Mouse (Mus musculus) ES-Bruce4 (cell line): ENCODE measurements at regions not wholly inside any gene's neighbourhood (a gene's known extent, or its start where the extent isn't known, plus 50 kb on each side); places are given as distances from the start of the nearest gene placed in this dataset.

Experiments used
- H3K27ac ChIP-seq: 2 replicates; pipeline ENCODE4 v1.5.1; 2012; ENCODE audit warnings: low read length, inconsistent platforms; ENCODE audit not compliant: insufficient read depth
- H3K27me3 ChIP-seq: 2 replicates; pipeline ENCODE4 v1.6.1; 2012; ENCODE audit warnings: mild to moderate bottlenecking, low read length, inconsistent platforms; ENCODE audit not compliant: control insufficient read depth, poor library complexity, insufficient read depth, severe bottlenecking
- H3K36me3 ChIP-seq: 2 replicates; pipeline ENCODE4 v1.6.1; 2012; ENCODE audit warnings: inconsistent platforms, mild to moderate bottlenecking, low read length, moderate library complexity; ENCODE audit not compliant: control insufficient read depth, poor library complexity, insufficient read depth, severe bottlenecking
- H3K4me1 ChIP-seq: one replicate; pipeline ENCODE4 v1.8.1; 2011; ENCODE audit warnings: low read length; ENCODE audit not compliant: control insufficient read depth, insufficient read depth
- H3K4me3 ChIP-seq: 2 replicates; pipeline ENCODE4 v1.5.1; 2011; ENCODE audit warnings: low read depth, mild to moderate bottlenecking, low read length
- H3K9ac ChIP-seq: 2 replicates; pipeline ENCODE4 v1.6.1; 2012; ENCODE audit warnings: low read depth, mild to moderate bottlenecking, inconsistent platforms; ENCODE audit not compliant: poor library complexity, severe bottlenecking
- H3K9me3 ChIP-seq: replicated peaks from 2 replicates; pipeline ENCODE4 v1.6.1; 2012; ENCODE audit warnings: mild to moderate bottlenecking, low read length, inconsistent platforms; ENCODE audit not compliant: control insufficient read depth, poor library complexity, insufficient read depth, severe bottlenecking
- CTCF ChIP-seq: IDR thresholded peaks from one replicate; pipeline ENCODE4 v1.8.1; 2011; ENCODE audit warnings: low read depth, low read length
- EP300 ChIP-seq: IDR thresholded peaks from 2 replicates; pipeline ENCODE4 v1.6.1; 2011; ENCODE audit warnings: low read depth, low read length; ENCODE audit not compliant: insufficient read depth
- POLR2A ChIP-seq: IDR thresholded peaks from one replicate; pipeline ENCODE4 v1.8.1; 2011; ENCODE audit warnings: low read length; ENCODE audit not compliant: insufficient read depth

DNA sequence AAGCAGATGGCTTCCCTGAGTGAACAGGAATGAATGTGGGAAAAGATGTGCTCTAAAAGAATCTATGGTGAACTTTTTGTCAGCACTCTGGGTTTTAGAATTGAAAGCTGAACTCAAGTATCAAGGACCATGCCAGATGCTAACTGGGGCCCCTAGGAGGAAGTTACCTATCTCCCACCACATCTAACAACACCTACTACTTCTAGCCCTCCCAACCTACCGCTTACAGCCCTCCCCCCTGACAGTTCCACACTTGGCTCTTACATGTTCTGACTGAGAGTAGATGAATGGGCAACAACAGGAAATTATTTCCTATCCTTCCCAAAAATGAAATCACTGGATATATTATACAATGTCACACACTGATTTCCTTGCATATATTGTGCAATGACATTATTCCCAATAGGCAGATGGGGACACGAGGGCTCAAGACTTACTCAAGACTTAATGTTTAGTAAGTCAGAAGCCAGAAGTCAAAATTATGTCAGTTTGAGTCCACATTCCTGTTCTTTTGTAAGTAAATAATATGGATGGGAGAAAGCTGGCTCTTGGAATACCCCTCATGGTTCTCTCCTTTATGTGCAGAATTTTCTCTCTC is 506.1 kb upstream of the A1bg start:
- H3K4me3 ChIP-seq = no peak overlapping the region
- no peaks in the 10 kb centered on the region for H3K27me3 ChIP-seq
- no peak overlapping the region for H3K9ac ChIP-seq
- no peaks in the 10 kb centered on the region for H3K4me1 ChIP-seq
- no peaks in the 10 kb centered on the region for H3K9me3 ChIP-seq
- TF ChIP-seq CTCF = no peak
- no peak for TF ChIP-seq EP300
- no peak for TF ChIP-seq POLR2A
- no peak overlapping the region for H3K27ac ChIP-seq
- H3K36me3 ChIP-seq = no peaks in the 10 kb centered on the region

DNA sequence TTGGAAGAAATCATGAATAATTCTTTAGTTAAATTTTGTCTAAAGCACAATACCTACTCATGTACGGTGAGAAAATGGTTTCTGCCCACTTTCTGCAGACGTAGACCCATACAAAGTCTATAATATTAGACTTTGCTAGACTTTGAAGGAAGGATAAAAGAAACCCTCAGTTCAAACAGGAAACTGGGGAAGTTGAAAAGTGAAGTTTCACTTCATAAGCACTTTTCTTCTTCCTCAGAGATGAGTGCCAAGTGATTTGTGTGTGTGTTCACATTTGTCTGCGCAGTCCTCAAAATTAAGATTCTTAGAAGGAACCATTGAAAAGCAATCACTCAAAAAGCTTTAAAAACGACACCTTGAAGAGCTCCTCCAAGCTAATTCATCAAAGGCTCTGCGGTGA is 500.2 kb upstream of the A1bg start:
- no peak overlapping the region for H3K9ac ChIP-seq
- H3K4me1 ChIP-seq = no peaks in the 10 kb centered on the region
- no peak overlapping the region for H3K4me3 ChIP-seq
- TF ChIP-seq CTCF = no peak
- no peak for TF ChIP-seq EP300
- no peak for TF ChIP-seq POLR2A
- H3K36me3 ChIP-seq = no peaks in the 10 kb centered on the region
- no peaks in the 10 kb centered on the region for H3K27me3 ChIP-seq
- no peak overlapping the region for H3K27ac ChIP-seq
- 0 out of 2 replicates have a peak, but pooled peaks cover 3% of the 10 kb centered on the region for H3K9me3 ChIP-seq

DNA sequence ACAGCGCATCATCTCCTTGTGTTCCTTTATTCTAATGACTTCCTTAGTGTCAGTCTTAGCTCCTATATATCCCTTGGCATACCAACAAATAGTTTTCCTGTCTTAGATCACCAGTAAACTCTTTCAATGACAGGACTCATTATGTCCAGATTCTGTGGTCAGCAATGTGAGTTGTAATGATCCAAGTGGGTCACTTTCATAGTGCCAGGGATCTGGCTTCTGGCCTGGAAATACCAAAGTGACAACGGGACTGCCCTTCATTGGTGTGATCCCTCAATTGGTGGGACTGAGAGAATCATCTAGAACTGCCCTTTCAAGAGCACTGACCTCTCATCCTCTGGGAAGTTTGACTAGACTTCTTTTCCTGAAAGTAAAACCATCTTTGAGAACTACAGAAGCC is 494.7 kb upstream of the A1bg start:
- Histone ChIP-seq H3K27ac (no peak overlapping the region), H3K4me3 (no peak overlapping the region), H3K36me3 (no peaks in the 10 kb centered on the region), H3K4me1 (no peaks in the 10 kb centered on the region), H3K27me3 (no peaks in the 10 kb centered on the region), H3K9me3 (0 out of 2 replicates have a peak, but pooled peaks cover 3% of the 10 kb centered on the region), H3K9ac (no peak overlapping the region)
- TF ChIP-seq EP300 = no peak
- no peak for TF ChIP-seq CTCF
- no peak for TF ChIP-seq POLR2A

DNA sequence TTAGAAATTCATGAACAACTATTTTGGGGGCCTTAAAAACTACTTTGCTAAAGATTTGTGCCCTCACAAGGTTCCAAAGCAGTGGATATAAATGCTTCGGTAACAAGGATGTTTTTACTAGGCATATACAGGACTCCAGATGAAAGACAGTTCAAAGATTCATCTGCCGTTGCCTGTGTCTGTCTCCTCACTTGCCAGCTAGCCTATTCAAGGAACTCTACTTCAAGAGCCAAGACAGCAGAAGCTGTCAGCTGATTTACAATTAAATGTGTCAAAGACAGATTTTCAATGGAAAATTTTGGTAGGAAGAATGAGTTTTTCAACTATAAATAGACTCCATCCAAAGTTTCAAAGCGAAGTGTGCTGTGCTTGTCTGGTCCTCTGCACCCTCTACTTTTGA is 494.0 kb upstream of the A1bg start:
- Histone ChIP-seq H3K27ac (no peak overlapping the region), H3K27me3 (no peaks in the 10 kb centered on the region), H3K36me3 (no peaks in the 10 kb centered on the region), H3K9ac (no peak overlapping the region), H3K4me3 (no peak overlapping the region), H3K9me3 (0 out of 2 replicates have a peak, but pooled peaks cover 3% of the 10 kb centered on the region), H3K4me1 (no peaks in the 10 kb centered on the region)
- TF ChIP-seq CTCF (no peak), EP300 (no peak), POLR2A (no peak)

DNA sequence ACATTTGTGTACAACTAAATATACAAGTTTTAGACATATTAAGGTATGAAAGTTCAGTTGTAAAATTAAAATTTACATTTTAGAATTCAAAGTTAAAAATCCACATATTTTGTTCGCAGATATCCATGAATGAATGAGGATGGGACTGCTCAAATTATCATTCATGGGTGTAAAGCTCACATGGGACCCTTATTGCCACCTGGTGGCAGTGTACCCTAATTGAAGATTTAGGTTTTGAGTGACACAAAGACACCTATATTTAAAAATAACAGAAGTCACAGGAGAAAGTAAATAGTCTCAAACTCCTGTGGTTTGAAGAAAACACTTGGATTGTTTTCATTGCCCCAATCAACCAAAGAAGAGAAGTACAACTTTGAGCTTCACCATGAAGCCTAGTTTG is 492.8 kb upstream of the A1bg start:
- Histone ChIP-seq H3K9me3 (0 out of 2 replicates have a peak, but pooled peaks cover 3% of the 10 kb centered on the region), H3K36me3 (no peaks in the 10 kb centered on the region), H3K4me3 (no peak overlapping the region), H3K27ac (no peak overlapping the region), H3K9ac (no peak overlapping the region), H3K4me1 (no peaks in the 10 kb centered on the region), H3K27me3 (no peaks in the 10 kb centered on the region)
- no peak for TF ChIP-seq POLR2A
- TF ChIP-seq CTCF = no peak
- TF ChIP-seq EP300 = no peak

DNA sequence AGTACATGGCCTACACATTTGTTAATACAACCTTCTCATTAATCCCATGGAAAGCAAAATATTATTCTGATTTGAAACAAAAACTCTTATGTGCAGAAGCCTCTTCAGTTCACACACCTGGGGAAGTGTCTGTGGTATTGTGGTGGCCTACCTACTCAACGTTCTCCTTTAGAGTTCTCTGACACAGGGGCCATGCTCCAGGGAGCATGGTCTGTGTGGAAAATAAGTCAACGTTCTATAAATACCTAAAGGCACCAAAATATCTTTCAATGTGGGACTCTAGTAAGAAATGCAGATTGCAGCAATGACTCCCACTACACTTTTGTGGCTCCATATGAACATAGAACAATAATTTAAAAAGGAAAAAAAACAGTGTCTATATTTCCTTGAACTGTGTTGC is 489.0 kb upstream of the A1bg start:
- H3K27me3 ChIP-seq = no peaks in the 10 kb centered on the region
- no peak overlapping the region for H3K4me3 ChIP-seq
- no peaks in the 10 kb centered on the region for H3K4me1 ChIP-seq
- TF ChIP-seq EP300 (no peak), CTCF (no peak), POLR2A (no peak)
- H3K27ac ChIP-seq = no peak overlapping the region
- H3K9me3 ChIP-seq = no peaks in the 10 kb centered on the region
- no peaks in the 10 kb centered on the region for H3K36me3 ChIP-seq
- H3K9ac ChIP-seq = no peak overlapping the region
